Mouse (Mus musculus): ENCODE measurements around the gene Nkap. TPM values are rescaled to one million over a fixed set of nuclear protein-coding genes. Genes with fewer than 3 reads are reported as not detected.
A peak's percentile ranks its signal among the peaks of the same experiment; 100 is the strongest.
"Not testable (repeated sequence)": the region's sequence is repeated elsewhere in the genome, so short reads cannot be mapped to it uniquely, and the experiment has no call there.

Gene Nkap
- polyA plus RNA-seq (2014; fragmentation: Nextera tagmentation; extraction: Ambion mirVana), result 24.3 and 27.4 TPM in 2 replicates

GRCm38 (mm10) chrX:37126671-37127358, at the start of gene Nkap:
Gene Nkap (plus strand): TSS chrX:37126795.
- Histone ChIP-seq H3K27me3 (ENCODE audit: control insufficient read depth, insufficient read depth, low read length) (no peaks in the 10 kb centered on the region), H3K36me3 (ENCODE audit: control insufficient read depth, insufficient read depth, low read length) (no peaks in the 10 kb centered on the region), H3K4me1 (replicated peaks; ENCODE audit: control insufficient read depth, insufficient read depth, low read length) (no peaks in the 10 kb centered on the region), H3K27ac (ENCODE audit: low read depth, low read length) (0 out of 2 replicates have a peak within 1 kb of the TSS, but pooled peaks have one; percentile 39), H3K9me3 (ENCODE audit: control insufficient read depth, low read length) (no peaks in the 10 kb centered on the region), H3K4me2 (ENCODE audit: low read depth, low read length, severe bottlenecking) (peak within 1 kb of the TSS; percentile 49), H3K9ac (ENCODE audit: low read length) (peak within 1 kb of the TSS; percentile 70), H3K4me3 (ENCODE audit: low read depth, low read length) (peak within 1 kb of the TSS; percentile 59)
- ATAC-seq (replicated peaks; ENCODE audit: low FRiP score), result peak; percentile 83
- WGBS, result 18% methylated on average over 57 of the region's 58 CpGs
- DNase-seq (ENCODE audit: low spot score), result peak; percentile 82

GRCm38 (mm10) chrX:37080345-37080744, 46.2 kb upstream of the Nkap start:
- H3K36me3 ChIP-seq (ENCODE audit: control insufficient read depth, insufficient read depth, low read length); DNase-seq (ENCODE audit: low spot score); H3K27me3 ChIP-seq (ENCODE audit: control insufficient read depth, insufficient read depth, low read length); H3K9me3 ChIP-seq (ENCODE audit: control insufficient read depth, low read length); H3K4me2 ChIP-seq (ENCODE audit: low read depth, low read length, severe bottlenecking); H3K4me1 ChIP-seq (replicated peaks; ENCODE audit: control insufficient read depth, insufficient read depth, low read length); H3K27ac ChIP-seq (ENCODE audit: low read depth, low read length); H3K4me3 ChIP-seq (ENCODE audit: low read depth, low read length); H3K9ac ChIP-seq (ENCODE audit: low read length): not testable (repeated sequence)
- 66% methylated on average over 3 of the region's 4 CpGs for WGBS
- 0 out of 2 replicates have a peak, but pooled peaks have one; percentile 2 for ATAC-seq (replicated peaks; ENCODE audit: low FRiP score)

- Histone ChIP-seq H3K9me3 (ENCODE audit: control insufficient read depth, low read length) (no peaks in the 10 kb centered on the region), H3K9ac (ENCODE audit: low read length) (no peak overlapping the region), H3K4me1 (replicated peaks; ENCODE audit: control insufficient read depth, insufficient read depth, low read length) (no peaks in the 10 kb centered on the region), H3K4me2 (ENCODE audit: low read depth, low read length, severe bottlenecking) (no peak overlapping the region), H3K4me3 (ENCODE audit: low read depth, low read length) (no peak overlapping the region), H3K27me3 (ENCODE audit: control insufficient read depth, insufficient read depth, low read length) (no peaks in the 10 kb centered on the region), H3K27ac (ENCODE audit: low read depth, low read length) (no peak overlapping the region), H3K36me3 (ENCODE audit: control insufficient read depth, insufficient read depth, low read length) (peaks cover 3% of the 10 kb centered on the region; the same call in 1 of the 2 replicates)
- 55% methylated on average over 6 of the region's 6 CpGs for WGBS
- ATAC-seq (replicated peaks; ENCODE audit: low FRiP score), result no peak
- DNase-seq (ENCODE audit: low spot score), result no peak
These were observed 45.4 kb upstream of the Nkap start for GRCm38 (mm10) chrX:37081194-37081593.

- ATAC-seq (replicated peaks; ENCODE audit: low FRiP score) (no peak; the same call in none of the 2 replicates), DNase-seq (ENCODE audit: low spot score) (no peak)
- Histone ChIP-seq H3K4me1 (replicated peaks; ENCODE audit: control insufficient read depth, insufficient read depth, low read length) (no peaks in the 10 kb centered on the region), H3K27me3 (ENCODE audit: control insufficient read depth, insufficient read depth, low read length) (no peaks in the 10 kb centered on the region), H3K9ac (ENCODE audit: low read length) (peak overlapping the region; percentile 81), H3K36me3 (ENCODE audit: control insufficient read depth, insufficient read depth, low read length) (peaks cover 3% of the 10 kb centered on the region; the same call in 1 of the 2 replicates), H3K4me2 (ENCODE audit: low read depth, low read length, severe bottlenecking) (peak overlapping the region; percentile 59), H3K27ac (ENCODE audit: low read depth, low read length) (peak overlapping the region; percentile 64; the same call in 1 of the 2 replicates), H3K4me3 (ENCODE audit: low read depth, low read length) (peak overlapping the region; percentile 56), H3K9me3 (ENCODE audit: control insufficient read depth, low read length) (no peaks in the 10 kb centered on the region)
- 23% methylated on average over 19 of the region's 19 CpGs for WGBS
These were observed 42.2 kb upstream of the Nkap start for GRCm38 (mm10) chrX:37084318-37084926.

GRCm38 (mm10) chrX:37084927-37085660, 41.5 kb upstream of the Nkap start, which contains the start of gene Rpl39:
Gene Rpl39 (minus strand): TSS chrX:37085402.
- no peaks in the 10 kb centered on the region for H3K9me3 ChIP-seq (ENCODE audit: control insufficient read depth, low read length)
- peak; percentile 95 for ATAC-seq (replicated peaks; ENCODE audit: low FRiP score)
- peak; percentile 86 for DNase-seq (ENCODE audit: low spot score)
- peak within 1 kb of the TSS; percentile 56 for H3K4me3 ChIP-seq (ENCODE audit: low read depth, low read length)
- H3K36me3 ChIP-seq (ENCODE audit: control insufficient read depth, insufficient read depth, low read length), result peaks cover 3% of the 10 kb centered on the region; the same call in 1 of the 2 replicates
- no peaks in the 10 kb centered on the region for H3K4me1 ChIP-seq (replicated peaks; ENCODE audit: control insufficient read depth, insufficient read depth, low read length)
- peak within 1 kb of the TSS; percentile 59 for H3K4me2 ChIP-seq (ENCODE audit: low read depth, low read length, severe bottlenecking)
- WGBS, result 15% methylated on average over 37 of the region's 38 CpGs
- H3K27ac ChIP-seq (ENCODE audit: low read depth, low read length), result peak within 1 kb of the TSS; percentile 66
- peak within 1 kb of the TSS; percentile 81 for H3K9ac ChIP-seq (ENCODE audit: low read length)
- H3K27me3 ChIP-seq (ENCODE audit: control insufficient read depth, insufficient read depth, low read length), result no peaks in the 10 kb centered on the region

- Histone ChIP-seq H3K4me2 (ENCODE audit: low read depth, low read length, severe bottlenecking) (peak overlapping the region; percentile 36; the same call in 1 of the 2 replicates), H3K27ac (ENCODE audit: low read depth, low read length) (peak overlapping the region; percentile 53; the same call in 1 of the 2 replicates), H3K36me3 (ENCODE audit: control insufficient read depth, insufficient read depth, low read length) (peaks cover 3% of the 10 kb centered on the region; the same call in 1 of the 2 replicates), H3K4me3 (ENCODE audit: low read depth, low read length) (peak overlapping the region; percentile 56), H3K27me3 (ENCODE audit: control insufficient read depth, insufficient read depth, low read length) (no peaks in the 10 kb centered on the region), H3K9me3 (ENCODE audit: control insufficient read depth, low read length) (no peaks in the 10 kb centered on the region), H3K4me1 (replicated peaks; ENCODE audit: control insufficient read depth, insufficient read depth, low read length) (no peaks in the 10 kb centered on the region), H3K9ac (ENCODE audit: low read length) (peak overlapping the region; percentile 52; the same call in 1 of the 2 replicates)
- 23% methylated on average over 9 of the region's 9 CpGs for WGBS
- ATAC-seq (replicated peaks; ENCODE audit: low FRiP score) (no peak), DNase-seq (ENCODE audit: low spot score) (no peak)
These were observed 40.9 kb upstream of the Nkap start for GRCm38 (mm10) chrX:37085665-37086064.

- H3K9me3 ChIP-seq (ENCODE audit: control insufficient read depth, low read length), result no peaks in the 10 kb centered on the region
- WGBS, result 83% methylated on average over 1 of the region's 1 CpGs
- H3K9ac ChIP-seq (ENCODE audit: low read length), result no peak overlapping the region
- H3K36me3 ChIP-seq (ENCODE audit: control insufficient read depth, insufficient read depth, low read length), result no peaks in the 10 kb centered on the region
- H3K27ac ChIP-seq (ENCODE audit: low read depth, low read length), result no peak overlapping the region
- ATAC-seq (replicated peaks; ENCODE audit: low FRiP score) (no peak), DNase-seq (ENCODE audit: low spot score) (no peak)
- no peak overlapping the region for H3K4me2 ChIP-seq (ENCODE audit: low read depth, low read length, severe bottlenecking)
- no peak overlapping the region for H3K4me3 ChIP-seq (ENCODE audit: low read depth, low read length)
- H3K27me3 ChIP-seq (ENCODE audit: control insufficient read depth, insufficient read depth, low read length), result no peaks in the 10 kb centered on the region
- no peaks in the 10 kb centered on the region for H3K4me1 ChIP-seq (replicated peaks; ENCODE audit: control insufficient read depth, insufficient read depth, low read length)
These were observed 37.8 kb upstream of the Nkap start for GRCm38 (mm10) chrX:37088778-37089177.

- 93% methylated on average over 3 of the region's 3 CpGs for WGBS
- Histone ChIP-seq H3K4me2 (ENCODE audit: low read depth, low read length, severe bottlenecking) (no peak overlapping the region), H3K27me3 (ENCODE audit: control insufficient read depth, insufficient read depth, low read length) (no peaks in the 10 kb centered on the region), H3K4me1 (replicated peaks; ENCODE audit: control insufficient read depth, insufficient read depth, low read length) (no peaks in the 10 kb centered on the region), H3K9ac (ENCODE audit: low read length) (no peak overlapping the region), H3K4me3 (ENCODE audit: low read depth, low read length) (no peak overlapping the region), H3K27ac (ENCODE audit: low read depth, low read length) (no peak overlapping the region), H3K36me3 (ENCODE audit: control insufficient read depth, insufficient read depth, low read length) (no peaks in the 10 kb centered on the region), H3K9me3 (ENCODE audit: control insufficient read depth, low read length) (no peaks in the 10 kb centered on the region)
- no peak for DNase-seq (ENCODE audit: low spot score)
- no peak for ATAC-seq (replicated peaks; ENCODE audit: low FRiP score)
These were observed 35.1 kb upstream of the Nkap start for GRCm38 (mm10) chrX:37091457-37091856.
